Mouse (Mus musculus): ENCODE data around the gene Tmem263.

- TF ChIP-seq USF1 (IDR thresholded peaks at IDR 0.05; ENCODE audit: low read depth) (no peak), CTCF (IDR thresholded peaks at IDR 0.05; ENCODE audit: control insufficient read depth, insufficient read depth, insufficient read length) (no peak), MAX (IDR thresholded peaks at IDR 0.05) (no peak)
Measured at GRCm38 (mm10) chr10:85164791-85165190, 62.4 kb downstream of the Tmem263 start.

Data from C2C12 (cell line).